Mouse (Mus musculus) retina, adult 2 months (tissue): ENCODE measurements at regions not wholly inside any gene's neighbourhood (a gene's known extent, or its start where the extent isn't known, plus 50 kb on each side); places are given as distances from the start of the nearest gene placed in this dataset.
A peak's percentile ranks its signal among the peaks of the same experiment; 100 is the strongest.

Source experiments
- DNase-seq: peaks from one replicate; pipeline ENCODE4 v3.0.0-alpha.2; 2012; ENCODE audit warnings: low read depth, low spot score

DNA sequence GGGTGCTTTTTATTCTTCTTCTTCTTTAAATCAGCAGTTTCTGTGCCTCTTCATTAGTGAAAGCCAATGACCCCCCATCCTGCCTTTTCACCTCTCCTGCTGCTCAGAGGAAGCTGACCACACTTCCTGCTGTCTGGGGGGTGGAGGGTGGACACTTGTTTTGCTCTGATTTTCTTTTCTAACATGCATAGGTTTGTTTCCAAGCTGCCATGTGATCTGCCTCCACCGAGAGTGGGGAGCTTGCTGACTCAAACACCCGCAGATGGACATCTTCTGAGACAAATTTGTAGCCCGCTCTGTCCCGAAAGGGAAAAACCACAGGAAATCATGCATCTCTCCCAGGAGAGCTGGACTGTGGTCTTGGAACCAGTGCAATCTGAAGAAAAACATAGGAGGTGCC, 141.3 kb downstream of the Gm826 start:
- DNase-seq = no peak

DNA sequence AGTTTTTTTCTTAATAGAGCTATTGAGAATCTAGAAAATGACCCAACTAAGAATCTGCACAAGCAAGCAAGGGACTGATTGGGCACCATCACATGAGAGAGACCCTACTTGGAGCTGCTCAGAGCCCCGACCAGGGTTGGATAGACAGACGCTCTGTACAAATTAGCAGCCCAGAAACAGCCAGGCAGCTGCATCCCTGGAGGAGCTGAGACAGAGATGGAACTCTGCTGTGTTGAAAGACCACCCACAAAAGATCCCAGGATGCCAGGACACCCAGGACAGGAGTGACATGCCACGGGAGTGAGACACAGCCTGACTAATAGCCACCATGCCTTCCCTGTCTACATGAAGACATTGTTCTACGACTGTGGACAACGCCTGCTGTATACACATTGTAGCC, 147.9 kb downstream of the Gm826 start:
- no peak for DNase-seq

DNA sequence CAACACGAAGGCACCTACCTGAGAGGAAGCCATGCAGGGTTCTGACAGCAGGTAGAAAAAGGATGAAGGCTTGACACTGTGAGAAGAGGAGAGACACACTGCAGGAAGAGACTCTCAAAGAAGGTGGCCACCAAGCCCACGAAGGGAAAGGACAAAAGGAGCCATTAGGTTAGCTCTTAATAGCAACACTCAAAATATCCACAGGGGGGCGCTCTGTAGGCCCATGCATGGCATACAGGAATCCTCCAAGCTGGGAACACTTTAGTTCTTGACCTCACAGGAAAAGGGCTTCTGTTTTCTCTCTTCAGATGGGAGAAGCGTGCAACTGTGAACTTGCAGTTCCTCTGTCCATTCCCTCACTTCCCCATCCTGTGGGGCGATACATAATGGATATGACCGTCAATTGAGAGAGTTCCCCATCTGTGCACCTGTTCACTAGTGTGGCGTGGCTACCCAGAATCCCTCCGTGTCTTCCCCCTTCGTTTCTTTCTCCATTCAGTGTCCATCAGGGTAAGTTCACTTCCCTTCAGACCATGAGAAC, 162.9 kb downstream of the Gm826 start:
- DNase-seq = no peak

DNA sequence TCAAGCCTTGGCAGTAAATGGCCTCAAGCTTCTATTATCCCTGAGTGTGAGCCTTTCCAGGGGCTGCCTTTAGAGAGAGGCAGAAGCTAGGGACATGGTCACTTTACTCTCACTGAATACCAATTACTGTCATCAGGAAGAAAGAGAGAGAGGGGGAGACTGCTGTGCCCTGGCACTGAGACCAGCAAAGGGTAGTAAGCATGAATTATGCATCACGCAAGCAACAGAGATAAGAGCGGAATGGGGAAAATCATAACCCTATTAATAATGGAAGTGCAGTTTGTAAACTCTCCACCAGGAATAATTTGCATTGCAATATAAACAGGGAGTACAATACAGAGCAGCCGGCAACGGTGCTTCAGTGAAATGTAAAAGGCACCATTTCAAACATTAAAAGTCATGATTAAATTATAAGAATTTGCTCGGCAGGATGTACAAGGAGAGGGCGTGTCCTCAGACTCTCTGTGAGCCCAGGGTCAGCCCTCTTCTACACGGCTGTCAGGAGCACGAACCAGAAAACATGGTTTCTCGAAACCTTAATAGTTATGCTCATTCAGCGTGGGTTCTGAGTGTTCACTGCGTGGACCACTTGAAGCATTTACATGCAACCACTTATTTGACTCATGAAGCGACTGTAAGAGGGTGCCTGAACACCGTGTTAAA, 175.2 kb downstream of the Gm826 start:
- DNase-seq = no peak

DNA sequence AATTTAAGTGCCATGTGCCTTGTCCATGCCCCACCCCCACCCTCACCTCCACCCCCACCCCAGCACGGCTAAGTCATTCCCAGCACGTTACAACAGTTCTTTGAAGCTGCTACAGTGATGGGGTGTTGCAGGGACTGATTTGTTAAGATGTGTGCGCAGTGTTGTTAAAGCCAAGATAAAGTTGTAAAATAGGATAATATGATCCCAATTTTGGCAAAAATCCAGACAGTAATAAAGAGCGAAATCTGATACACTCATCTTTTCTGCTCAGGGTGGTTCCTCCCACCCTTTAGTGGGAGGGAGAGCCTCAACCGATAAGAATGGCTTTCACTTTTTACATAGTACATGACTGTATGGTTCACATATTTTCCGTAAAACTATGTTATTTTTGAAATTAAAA, 180.2 kb downstream of the Gm826 start:
- no peak for DNase-seq

DNA sequence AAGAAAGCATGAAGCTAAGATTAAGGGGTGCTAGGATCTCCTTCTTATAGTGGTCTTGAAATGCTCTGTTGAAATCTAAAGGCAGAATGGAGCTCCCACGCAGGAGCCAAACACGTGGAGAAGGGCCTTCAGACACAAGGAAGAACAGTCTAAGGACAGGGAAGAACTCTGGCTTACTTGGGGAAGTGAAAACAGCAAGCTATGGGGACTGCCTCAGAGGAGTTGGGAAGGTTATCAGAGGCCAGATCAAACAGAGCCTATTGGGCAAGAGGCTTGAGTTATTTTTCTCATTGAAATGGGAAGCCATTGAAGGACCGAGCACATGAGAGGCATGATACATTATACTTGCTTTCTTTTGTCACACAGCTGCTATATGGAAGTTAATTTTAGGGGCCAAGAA, 181.9 kb downstream of the Gm826 start:
- no peak for DNase-seq

DNA sequence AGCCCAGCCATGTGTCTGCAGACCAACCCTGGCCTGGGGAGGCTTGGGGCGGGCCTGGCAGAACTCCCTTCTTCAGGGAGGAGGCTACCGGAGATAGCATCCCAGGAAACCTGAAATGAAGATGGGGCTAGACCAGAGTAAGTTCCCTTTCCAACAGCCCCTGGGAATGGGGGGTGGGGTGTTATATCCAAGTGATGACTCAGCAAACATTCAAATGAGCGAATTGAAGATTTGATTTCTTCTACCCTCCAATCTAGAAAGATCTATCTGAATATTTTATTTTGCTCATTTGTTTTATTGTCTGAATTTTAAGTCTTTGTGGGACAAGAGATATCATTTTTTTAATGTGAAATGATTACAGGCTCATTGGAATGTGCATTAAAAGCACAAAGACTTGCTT, 185.0 kb downstream of the Gm826 start:
- no peak for DNase-seq

DNA sequence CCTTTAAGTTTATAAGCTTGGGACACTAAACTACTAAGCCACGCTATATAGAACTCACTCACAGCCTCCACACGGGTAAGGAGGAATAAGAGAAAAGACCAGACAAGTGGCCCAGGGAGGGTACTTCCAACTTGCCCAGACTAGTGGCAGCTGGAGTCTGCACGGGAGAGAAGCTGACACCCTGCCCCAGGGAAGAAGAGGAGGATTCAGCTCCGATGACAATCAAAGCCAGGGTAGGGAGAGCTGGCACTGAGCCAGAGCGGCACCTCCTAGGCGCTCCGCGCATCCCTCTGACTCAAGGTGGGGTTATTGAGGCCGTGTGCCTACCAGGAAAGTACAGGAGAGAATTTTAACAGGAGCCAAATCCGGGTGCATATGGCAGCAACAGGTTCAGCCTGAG, 185.4 kb downstream of the Gm826 start:
- DNase-seq = no peak

DNA sequence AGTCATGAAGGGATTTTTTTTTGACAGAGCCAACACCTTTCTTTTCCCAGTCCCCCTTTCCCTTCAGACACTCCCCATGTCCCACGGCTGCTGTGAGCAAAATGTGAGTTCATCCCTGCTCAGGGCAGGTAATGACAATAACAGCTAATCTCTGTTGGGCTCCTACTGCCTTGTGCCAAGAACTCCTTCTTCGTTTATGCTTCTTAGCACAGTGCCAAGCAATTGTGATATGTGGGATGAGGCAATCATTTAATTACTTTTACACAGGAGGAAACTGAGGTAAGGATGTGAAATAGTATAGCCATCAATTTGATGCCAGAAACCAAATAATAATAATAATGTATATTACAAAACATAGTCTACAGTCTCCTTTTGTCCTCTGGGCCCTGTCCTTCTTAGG, 185.9 kb downstream of the Gm826 start:
- no peak for DNase-seq

DNA sequence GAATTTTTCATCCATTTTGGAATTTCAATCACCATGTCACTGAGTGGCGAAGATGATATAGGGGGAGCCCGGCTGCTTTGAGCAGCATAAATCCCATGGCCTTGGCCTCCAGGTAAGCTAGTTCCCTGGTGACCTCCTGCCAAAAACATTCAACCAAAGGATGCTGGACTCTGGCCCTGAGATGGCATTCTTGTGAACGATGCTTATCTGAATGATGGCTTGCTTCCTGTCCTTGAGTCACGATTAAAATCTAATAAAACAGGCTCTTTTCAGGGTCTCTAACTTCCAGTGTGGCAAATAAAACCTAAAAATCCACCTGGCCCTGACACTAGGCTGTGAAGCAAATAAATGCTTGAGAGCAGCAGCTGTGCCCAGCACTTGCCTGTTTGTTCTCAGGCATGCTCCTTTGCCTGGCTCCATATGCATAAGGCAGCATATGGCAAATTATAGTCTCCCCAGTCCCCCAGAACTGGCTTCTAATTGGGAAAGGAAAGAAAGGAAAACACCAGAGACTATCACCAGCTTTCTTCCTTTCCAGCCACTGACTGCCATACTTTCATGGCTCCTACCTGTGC, 193.7 kb downstream of the Gm826 start:
- DNase-seq = no peak

DNA sequence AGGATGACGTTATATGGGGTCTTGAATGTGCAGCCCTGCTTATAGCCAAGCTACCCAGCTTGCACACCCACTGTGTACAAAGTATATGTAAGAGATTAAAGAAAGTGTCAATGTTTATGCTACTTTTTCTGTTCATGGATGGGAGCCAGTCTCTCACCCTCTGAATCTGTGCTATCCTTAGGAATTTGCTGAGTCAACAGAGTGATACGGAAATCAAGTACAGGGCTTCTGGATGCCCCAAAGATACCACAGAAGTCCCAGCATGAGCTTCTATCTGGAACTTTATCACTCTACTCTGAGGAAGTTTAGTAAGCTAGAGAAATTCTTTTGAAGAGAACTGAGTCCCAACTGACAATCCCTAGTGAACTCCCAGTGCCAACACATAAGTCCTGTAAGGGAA, 195.9 kb downstream of the Gm826 start:
- no peak for DNase-seq

DNA sequence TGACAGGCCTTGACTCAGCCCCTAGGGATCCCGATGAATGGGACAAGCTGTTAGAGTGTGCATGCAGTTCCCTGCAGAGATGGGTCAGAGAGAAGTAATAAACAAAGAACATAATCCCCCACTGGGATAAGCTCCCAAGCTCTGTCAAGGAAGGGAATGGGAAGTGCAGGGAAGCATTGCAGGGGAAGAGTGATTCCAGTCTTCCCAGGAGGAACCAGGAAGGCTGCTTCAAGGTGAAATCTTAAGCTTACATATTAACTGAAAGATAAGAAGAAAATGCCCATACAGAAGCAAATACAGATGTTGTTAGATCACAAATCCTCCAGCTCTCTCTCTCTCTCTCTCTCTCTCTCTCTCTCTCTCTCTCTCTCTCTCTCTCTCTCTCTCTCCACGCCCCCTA, 202.2 kb downstream of the Gm826 start:
- DNase-seq = no peak

DNA sequence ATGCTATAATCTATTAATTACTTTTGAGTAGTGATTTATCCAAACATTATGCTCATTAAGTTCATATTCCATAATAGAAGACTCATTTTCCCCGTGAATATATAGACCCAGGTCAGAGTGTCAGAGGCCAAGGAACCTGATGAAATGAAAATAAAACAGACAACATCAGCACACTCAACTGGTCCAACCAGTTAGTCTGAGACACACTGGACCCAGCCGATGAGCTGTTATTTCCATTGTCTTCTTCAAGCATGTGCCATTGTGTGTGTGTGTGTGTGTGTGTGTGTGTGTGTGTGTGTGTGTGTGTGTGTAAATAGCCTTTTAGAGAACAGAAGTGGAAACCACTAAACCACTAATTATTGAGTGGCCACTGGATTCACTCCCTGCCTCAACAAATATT, 202.6 kb downstream of the Gm826 start:
- DNase-seq = no peak

DNA sequence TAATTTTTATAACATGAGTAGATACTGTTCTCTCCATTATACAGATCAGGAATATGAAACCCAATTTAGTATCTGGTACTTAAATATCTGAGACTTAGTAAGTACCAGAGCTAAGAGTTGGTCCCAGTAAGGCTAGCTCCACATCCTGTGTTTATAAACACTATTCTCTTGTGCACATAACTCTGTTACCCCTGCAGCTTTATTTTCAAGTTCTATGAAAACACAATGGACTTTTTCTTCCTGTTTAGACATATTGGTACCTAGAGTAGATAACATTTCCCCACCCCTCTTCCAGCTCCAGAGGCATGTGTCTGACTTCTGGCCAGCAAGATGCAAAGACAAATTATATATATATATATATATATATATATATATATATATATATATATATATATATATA, 216.8 kb downstream of the Gm826 start:
- DNase-seq = no peak

DNA sequence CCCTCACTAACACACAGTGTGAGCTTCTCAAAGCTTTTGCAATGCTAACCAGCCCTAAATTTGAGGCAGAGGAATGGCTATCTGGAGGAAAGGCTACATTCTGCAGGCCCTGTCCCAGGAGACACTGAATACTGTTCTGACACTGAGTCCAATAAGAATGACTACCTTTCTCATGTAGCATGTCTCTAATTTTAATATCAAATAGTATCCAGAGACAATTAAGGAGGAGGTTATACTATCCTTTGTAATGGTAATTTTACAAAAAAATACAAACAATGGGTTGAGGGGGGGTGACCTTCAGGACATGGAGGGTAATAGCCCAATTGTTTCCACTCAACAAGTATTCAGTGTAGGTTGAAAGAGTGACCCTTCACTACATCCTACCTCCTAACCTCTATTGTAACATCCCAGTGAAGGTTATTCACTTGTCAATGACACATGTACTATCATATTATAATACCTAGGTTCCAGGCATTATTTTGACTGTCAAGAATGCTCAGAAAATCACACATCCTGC, 222.7 kb downstream of the Gm826 start:
- no peak for DNase-seq

DNA sequence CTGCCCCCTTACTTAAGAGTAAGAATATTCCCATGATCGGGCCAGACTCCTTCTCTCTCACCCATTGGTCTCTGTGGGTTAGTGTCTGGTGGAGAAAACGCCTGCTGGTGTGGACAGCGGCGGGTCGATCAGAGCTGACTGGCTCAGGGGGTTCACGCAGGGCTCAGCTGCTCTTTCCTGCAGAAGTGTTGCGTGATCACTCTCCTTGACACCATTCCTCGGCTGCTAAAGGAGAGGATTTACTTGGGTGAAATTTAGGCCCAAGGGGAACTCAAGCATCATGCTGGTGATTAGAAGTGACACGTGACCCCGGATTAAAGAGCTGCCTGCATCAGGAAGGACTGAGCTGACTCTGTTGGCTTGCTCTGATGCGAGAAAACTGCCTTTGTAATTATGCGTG, 240.9 kb downstream of the Gm826 start:
- peak; percentile 28 for DNase-seq

DNA sequence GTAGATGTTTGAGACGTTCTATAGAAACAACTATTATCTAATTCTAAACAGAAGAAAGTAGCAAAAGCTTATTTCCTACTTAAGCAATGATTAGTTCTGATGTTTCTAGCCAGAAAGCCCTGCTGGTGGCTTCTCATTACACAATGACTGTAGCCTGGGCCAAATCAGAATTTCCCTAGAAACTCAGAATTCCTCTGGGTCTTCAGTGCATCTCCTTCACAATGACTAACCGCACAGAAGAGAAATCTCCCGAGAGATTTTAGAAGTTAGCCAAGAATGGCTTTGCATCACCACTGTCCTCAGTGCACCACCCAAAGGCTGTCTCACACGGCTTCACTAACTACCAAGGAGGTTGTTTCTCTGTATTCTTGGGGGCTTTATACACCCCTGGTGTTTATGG, 248.0 kb downstream of the Gm826 start:
- no peak for DNase-seq

DNA sequence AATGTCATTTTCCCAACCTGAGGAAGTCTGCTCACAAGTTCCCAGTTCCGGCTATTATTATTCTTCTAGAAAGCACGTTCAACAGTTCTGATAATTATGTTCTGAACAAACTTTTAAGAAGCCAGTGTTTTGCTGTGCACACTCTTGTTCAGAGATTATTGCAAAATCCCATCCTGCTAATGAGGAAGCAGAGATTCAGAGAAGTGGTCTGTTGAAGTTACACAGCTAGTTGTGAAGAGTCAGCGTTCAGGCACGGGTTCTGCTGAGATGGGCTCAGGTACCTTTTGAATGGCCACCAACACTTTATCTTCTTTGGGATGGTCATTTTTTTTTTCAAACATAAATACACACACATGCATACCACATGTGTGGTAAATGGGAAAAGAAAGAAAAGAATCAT, 250.3 kb downstream of the Gm826 start:
- DNase-seq = no peak

DNA sequence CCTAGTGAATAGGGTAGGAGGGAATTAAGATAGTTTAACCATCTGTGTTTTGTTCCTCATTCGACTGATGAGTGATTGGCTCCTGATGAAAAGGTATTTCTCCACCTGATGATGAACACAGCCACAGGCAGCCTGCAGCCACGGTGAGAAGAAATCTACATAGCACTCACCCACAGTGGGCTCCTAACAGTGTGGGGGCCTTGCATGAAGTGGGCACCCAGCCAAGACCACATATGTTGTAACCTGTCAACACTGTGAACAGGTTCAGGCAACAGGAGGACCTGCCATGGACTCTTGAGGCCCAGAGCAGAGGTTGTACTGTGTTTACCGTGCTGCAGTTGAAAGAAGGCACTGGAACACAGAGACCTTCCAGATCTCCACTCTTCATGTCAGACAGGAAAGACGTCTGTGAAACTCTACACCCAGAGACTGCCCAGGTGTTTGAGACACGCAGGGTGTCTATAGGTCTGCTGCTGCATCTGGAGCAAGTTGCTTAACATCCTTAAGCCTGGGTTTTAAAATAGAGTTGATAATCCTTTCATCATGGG, 251.8 kb downstream of the Gm826 start:
- no peak for DNase-seq

DNA sequence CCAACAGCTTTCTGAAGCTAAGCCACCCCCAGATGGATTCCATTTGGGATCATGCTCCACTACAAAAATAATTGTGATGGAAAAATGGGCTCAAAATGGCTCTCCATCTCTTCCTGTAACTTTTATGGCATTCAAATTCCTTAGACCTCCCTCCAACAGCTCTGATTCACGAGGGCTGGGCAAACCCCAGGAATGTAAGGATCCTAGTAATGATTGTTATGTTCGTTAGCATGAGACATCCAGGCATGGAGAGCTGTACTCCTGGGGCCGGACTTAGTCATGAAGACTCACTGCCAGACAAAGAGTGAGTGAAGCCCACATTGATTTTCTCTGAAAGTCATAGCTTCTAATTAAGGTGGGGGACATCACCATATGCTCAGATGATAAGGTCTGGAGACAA, 258.3 kb downstream of the Gm826 start:
- no peak for DNase-seq

DNA sequence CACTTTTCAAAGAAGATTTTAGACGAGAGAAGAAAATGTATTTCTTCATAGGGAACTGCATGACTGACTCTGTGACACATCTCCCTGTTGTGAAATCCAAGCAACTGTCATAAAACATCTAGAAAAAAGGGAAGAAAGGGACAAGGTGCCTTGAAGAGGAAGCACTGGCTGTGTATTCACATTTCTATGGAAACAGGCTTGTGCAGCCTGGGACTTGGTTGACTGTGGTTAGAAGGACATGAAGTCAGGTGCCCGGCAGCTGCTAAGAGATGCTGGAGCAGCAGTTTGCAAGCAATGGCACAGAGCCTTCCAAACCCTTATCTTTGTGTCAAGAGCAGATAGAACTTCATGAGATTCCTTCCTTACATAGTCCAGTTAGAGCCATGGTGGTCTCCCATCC, 263.5 kb downstream of the Gm826 start:
- no peak for DNase-seq

DNA sequence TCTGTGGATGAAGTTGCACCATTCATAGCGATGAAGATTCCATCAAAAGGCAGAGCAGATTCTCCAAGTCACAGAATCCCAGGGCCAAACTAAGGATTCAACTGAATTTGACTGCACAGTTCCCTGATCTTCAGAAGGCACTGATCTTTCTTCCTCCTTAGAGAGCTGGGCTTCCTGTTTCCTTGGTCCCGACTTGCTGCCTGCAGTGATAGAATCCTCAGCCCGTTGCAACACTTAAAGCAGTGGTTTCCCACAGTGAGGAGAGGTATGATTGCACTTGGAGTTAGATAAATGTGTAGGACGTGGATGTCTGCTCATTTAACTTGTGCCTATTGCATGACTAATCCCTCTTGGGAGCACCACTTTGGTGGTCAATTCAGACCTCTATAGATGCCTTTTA, 265.2 kb downstream of the Gm826 start:
- no peak for DNase-seq

DNA sequence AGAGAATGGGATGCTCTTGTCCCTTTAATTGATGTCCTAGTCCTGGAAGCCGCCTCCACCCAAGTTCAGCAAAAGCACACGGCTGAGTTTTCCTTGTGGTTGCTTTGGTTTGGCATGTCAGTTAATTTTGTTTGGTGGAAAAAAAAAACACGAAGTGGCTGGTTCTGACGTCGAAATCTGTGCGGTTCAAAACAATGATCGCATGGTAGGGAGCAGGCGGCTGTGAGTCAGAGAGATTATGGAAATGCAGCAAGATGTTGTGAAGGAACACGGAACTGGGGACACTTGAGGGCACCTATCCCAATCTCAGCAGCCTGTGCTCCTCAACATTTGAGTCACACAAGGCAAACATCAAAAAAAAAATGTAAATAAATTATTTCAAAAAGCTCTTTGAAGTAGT, 266.1 kb downstream of the Gm826 start:
- no peak for DNase-seq
